Mouse (Mus musculus): Measurements from ENCODE around the gene Pbp2. TPM values are rescaled to one million over a fixed set of nuclear protein-coding genes. Genes with fewer than 3 reads are reported as not detected.

Pbp2 gene
- polyA plus RNA-seq, 1 experiment from 2014 or later = not detected

GRCm38 (mm10) chr6:135324686-135325300, 14.6 kb upstream of the Pbp2 start:
- peaks cover 8% of the 10 kb centered on the region; the same call in 1 of the 2 replicates for H3K4me1 ChIP-seq (replicated peaks)
- H3K36me3 ChIP-seq = no peaks in the 10 kb centered on the region
- H3K9ac ChIP-seq = no peak overlapping the region
- no peak overlapping the region for H3K27ac ChIP-seq
- no peak overlapping the region for H3K4me2 ChIP-seq
- 30% methylated on average over 9 of the region's 9 CpGs for WGBS (ENCODE audit: insufficient replicate concordance)
- ATAC-seq (ENCODE audit: low read depth) (no peak), DNase-seq (no peak)
- peaks cover 13% of the 10 kb centered on the region for H3K27me3 ChIP-seq
- no peaks in the 10 kb centered on the region for H3K9me3 ChIP-seq (replicated peaks)
- no peak overlapping the region for H3K4me3 ChIP-seq (replicated peaks)

- no peak overlapping the region for H3K27ac ChIP-seq
- no peaks in the 10 kb centered on the region for H3K9me3 ChIP-seq (replicated peaks)
- peaks cover 13% of the 10 kb centered on the region for H3K27me3 ChIP-seq
- no peak overlapping the region for H3K4me3 ChIP-seq (replicated peaks)
- H3K4me1 ChIP-seq (replicated peaks) = peaks cover 8% of the 10 kb centered on the region; the same call in 1 of the 2 replicates
- no peaks in the 10 kb centered on the region for H3K36me3 ChIP-seq
- no peak overlapping the region for H3K4me2 ChIP-seq
- ATAC-seq (ENCODE audit: low read depth) (no peak), DNase-seq (no peak)
- 20% methylated on average over 3 of the region's 3 CpGs for WGBS (ENCODE audit: insufficient replicate concordance)
- no peak overlapping the region for H3K9ac ChIP-seq
Measured at GRCm38 (mm10) chr6:135324111-135324510, 13.9 kb upstream of the Pbp2 start.

- peaks cover 8% of the 10 kb centered on the region; the same call in 1 of the 2 replicates for H3K4me1 ChIP-seq (replicated peaks)
- H3K9ac ChIP-seq = no peak overlapping the region
- H3K36me3 ChIP-seq = no peaks in the 10 kb centered on the region
- H3K4me3 ChIP-seq (replicated peaks) = no peak overlapping the region
- ATAC-seq (ENCODE audit: low read depth) = peak; percentile 29; the same call in 1 of the 2 replicates
- no peak overlapping the region for H3K27ac ChIP-seq
- WGBS (ENCODE audit: insufficient replicate concordance) = 12% methylated on average over 16 of the region's 16 CpGs
- peaks cover 13% of the 10 kb centered on the region for H3K27me3 ChIP-seq
- H3K9me3 ChIP-seq (replicated peaks) = no peaks in the 10 kb centered on the region
- peak overlapping the region; percentile 15; the same call in 1 of the 2 replicates for H3K4me2 ChIP-seq
- DNase-seq = no peak
Measured at GRCm38 (mm10) chr6:135323311-135323982, 13.2 kb upstream of the Pbp2 start.

GRCm38 (mm10) chr6:135322749-135323148, 12.5 kb upstream of the Pbp2 start:
- peaks cover 8% of the 10 kb centered on the region; the same call in 1 of the 2 replicates for H3K4me1 ChIP-seq (replicated peaks)
- WGBS (ENCODE audit: insufficient replicate concordance) = 61% methylated on average over 7 of the region's 7 CpGs
- no peak overlapping the region for H3K4me3 ChIP-seq (replicated peaks)
- peak overlapping the region; percentile 15; the same call in 1 of the 2 replicates for H3K4me2 ChIP-seq
- no peaks in the 10 kb centered on the region for H3K9me3 ChIP-seq (replicated peaks)
- H3K36me3 ChIP-seq = no peaks in the 10 kb centered on the region
- no peak overlapping the region for H3K9ac ChIP-seq
- ATAC-seq (ENCODE audit: low read depth) (no peak), DNase-seq (no peak)
- peaks cover 13% of the 10 kb centered on the region for H3K27me3 ChIP-seq
- H3K27ac ChIP-seq = no peak overlapping the region

GRCm38 (mm10) chr6:135319431-135319933, 9.3 kb upstream of the Pbp2 start:
- H3K9me3 ChIP-seq (replicated peaks) = no peaks in the 10 kb centered on the region
- no peak overlapping the region for H3K27ac ChIP-seq
- ATAC-seq (ENCODE audit: low read depth) = no peak
- no peaks in the 10 kb centered on the region for H3K36me3 ChIP-seq
- H3K4me3 ChIP-seq (replicated peaks) = no peak overlapping the region
- H3K4me1 ChIP-seq (replicated peaks) = 0 out of 2 replicates have a peak, but pooled peaks cover 8% of the 10 kb centered on the region
- H3K9ac ChIP-seq = no peak overlapping the region
- 72% methylated on average over 5 of the region's 5 CpGs for WGBS (ENCODE audit: insufficient replicate concordance)
- DNase-seq = no peak
- H3K27me3 ChIP-seq = peaks cover 8% of the 10 kb centered on the region
- no peak overlapping the region for H3K4me2 ChIP-seq

- no peak for ATAC-seq (ENCODE audit: low read depth)
- H3K4me3 ChIP-seq (replicated peaks) = no peak overlapping the region
- no peak overlapping the region for H3K27ac ChIP-seq
- H3K4me2 ChIP-seq = no peak overlapping the region
- no peak overlapping the region for H3K9ac ChIP-seq
- no peaks in the 10 kb centered on the region for H3K4me1 ChIP-seq (replicated peaks)
- no peaks in the 10 kb centered on the region for H3K27me3 ChIP-seq
- WGBS (ENCODE audit: insufficient replicate concordance) = 50% methylated on average over 2 of the region's 2 CpGs
- no peaks in the 10 kb centered on the region for H3K9me3 ChIP-seq (replicated peaks)
- DNase-seq = no peak
- no peaks in the 10 kb centered on the region for H3K36me3 ChIP-seq
Measured at GRCm38 (mm10) chr6:135316141-135316540, 5.9 kb upstream of the Pbp2 start.

- no peaks in the 10 kb centered on the region for H3K9me3 ChIP-seq (replicated peaks)
- H3K4me3 ChIP-seq (replicated peaks) = no peak overlapping the region
- H3K27ac ChIP-seq = no peak overlapping the region
- no peaks in the 10 kb centered on the region for H3K36me3 ChIP-seq
- no peak for DNase-seq
- no peaks in the 10 kb centered on the region for H3K27me3 ChIP-seq
- H3K4me1 ChIP-seq (replicated peaks) = no peaks in the 10 kb centered on the region
- ATAC-seq (ENCODE audit: low read depth) = no peak
- H3K9ac ChIP-seq = no peak overlapping the region
- WGBS (ENCODE audit: insufficient replicate concordance) = 68% methylated on average over 9 of the region's 9 CpGs
- no peak overlapping the region for H3K4me2 ChIP-seq
Measured at GRCm38 (mm10) chr6:135313981-135314380, 3.8 kb upstream of the Pbp2 start.

GRCm38 (mm10) chr6:135312038-135312437, 1.8 kb upstream of the Pbp2 start:
- DNase-seq (no peak), ATAC-seq (ENCODE audit: low read depth) (no peak)
- H3K27me3 ChIP-seq = no peaks in the 10 kb centered on the region
- H3K4me2 ChIP-seq = no peak overlapping the region
- no peak overlapping the region for H3K9ac ChIP-seq
- WGBS (ENCODE audit: insufficient replicate concordance) = 69% methylated on average over 5 of the region's 5 CpGs
- H3K36me3 ChIP-seq = no peaks in the 10 kb centered on the region
- H3K27ac ChIP-seq = no peak overlapping the region
- H3K9me3 ChIP-seq (replicated peaks) = no peaks in the 10 kb centered on the region; the same call in 1 of the 2 replicates
- no peak overlapping the region for H3K4me3 ChIP-seq (replicated peaks)
- no peaks in the 10 kb centered on the region for H3K4me1 ChIP-seq (replicated peaks)

GRCm38 (mm10) chr6:135304576-135305260, 5.5 kb downstream of the Pbp2 start:
- DNase-seq (no peak), ATAC-seq (ENCODE audit: low read depth) (no peak)
- no peak overlapping the region for H3K4me2 ChIP-seq
- H3K9ac ChIP-seq = no peak overlapping the region
- no peak overlapping the region for H3K4me3 ChIP-seq (replicated peaks)
- H3K27ac ChIP-seq = no peak overlapping the region
- H3K27me3 ChIP-seq = no peaks in the 10 kb centered on the region
- H3K9me3 ChIP-seq (replicated peaks) = no peaks in the 10 kb centered on the region; the same call in 1 of the 2 replicates
- 52% methylated on average over 7 of the region's 7 CpGs for whole genome bisulfite sequencing (ENCODE audit: insufficient replicate concordance)
- H3K4me1 ChIP-seq (replicated peaks) = no peaks in the 10 kb centered on the region
- H3K36me3 ChIP-seq = no peaks in the 10 kb centered on the region

- peak; percentile 43; the same call in 1 of the 2 replicates for ATAC-seq (ENCODE audit: low read depth)
- Histone ChIP-seq H3K27me3 (no peaks in the 10 kb centered on the region), H3K27ac (no peak overlapping the region), H3K4me2 (no peak overlapping the region), H3K4me3 (replicated peaks) (no peak overlapping the region), H3K9me3 (replicated peaks) (no peaks in the 10 kb centered on the region), H3K4me1 (replicated peaks) (no peaks in the 10 kb centered on the region), H3K36me3 (no peaks in the 10 kb centered on the region), H3K9ac (no peak overlapping the region)
- WGBS (ENCODE audit: insufficient replicate concordance) = 48% methylated on average over 10 of the region's 10 CpGs
- no peak for DNase-seq
Measured at GRCm38 (mm10) chr6:135302421-135303125, 7.6 kb downstream of the Pbp2 start.

- Histone ChIP-seq H3K27ac (no peak overlapping the region), H3K9ac (no peak overlapping the region), H3K9me3 (replicated peaks) (no peaks in the 10 kb centered on the region), H3K4me2 (no peak overlapping the region), H3K36me3 (no peaks in the 10 kb centered on the region), H3K27me3 (no peaks in the 10 kb centered on the region), H3K4me1 (replicated peaks) (no peaks in the 10 kb centered on the region), H3K4me3 (replicated peaks) (no peak overlapping the region)
- DNase-seq (no peak), ATAC-seq (ENCODE audit: low read depth) (no peak)
- WGBS (ENCODE audit: insufficient replicate concordance) = 44% methylated on average over 4 of the region's 4 CpGs
Measured at GRCm38 (mm10) chr6:135300469-135300868, 9.7 kb downstream of the Pbp2 start.
